Mouse (Mus musculus) CH12.LX (cell line): Measurements from ENCODE around the gene Lrrc4. TPM values are rescaled to one million over a fixed set of nuclear protein-coding genes. Genes with fewer than 3 reads are reported as not detected.

ENCODE experiments used
- DNase-seq: peaks from one replicate; pipeline ENCODE4 v3.0.0-alpha.2; 2013; ENCODE audit errors: extremely low read depth
- H3K27ac ChIP-seq: 2 replicates; pipeline ENCODE4 v1.5.1; 2012; ENCODE audit warnings: low read depth, mild to moderate bottlenecking, control low read depth, moderate library complexity; ENCODE audit not compliant: insufficient read depth
- H3K27me3 ChIP-seq: replicated peaks from 2 replicates; pipeline ENCODE3; 2012; ENCODE audit warnings: inconsistent platforms
- H3K36me3 ChIP-seq, 2 experiments: replicated peaks in 1 of 2; 2 replicates each; pipeline versions ENCODE3 to v1.6.1; 2012; ENCODE audit warnings: inconsistent platforms in 1 of 2, low read length in 1 of 2, mild to moderate bottlenecking in 1 of 2, mixed read lengths in 1 of 2, moderate library complexity in 1 of 2; ENCODE audit not compliant: control insufficient read depth in 1 of 2, insufficient read depth in 1 of 2
- H3K4me1 ChIP-seq, 2 experiments: 2 replicates each; pipeline ENCODE4 v1.6.1; 2012; ENCODE audit warnings: inconsistent platforms in 1 of 2, moderate library complexity in 1 of 2; ENCODE audit not compliant: insufficient read depth in 2 of 2, control insufficient read depth in 1 of 2
- H3K4me2 ChIP-seq: 2 replicates; pipeline ENCODE4 v1.6.1; 2012; ENCODE audit warnings: low read depth, mild to moderate bottlenecking, control low read depth; ENCODE audit not compliant: poor library complexity, insufficient read depth, severe bottlenecking
- H3K4me3 ChIP-seq, 3 experiments: fragments of 150-350 bp in 1 of 3; sonication (generic) in 1 of 3; replicated peaks in 1 of 3; 2 replicates each; pipeline versions ENCODE3 to v1.5.1; 2011 to 2012; ENCODE audit warnings: low read depth in 2 of 3, low read length in 2 of 3, mild to moderate bottlenecking in 2 of 3, moderate library complexity in 2 of 3, control low read depth in 1 of 3, improper control_type of control experiment in 1 of 3, inconsistent platforms in 1 of 3, mixed read lengths in 1 of 3; ENCODE audit not compliant: poor library complexity in 1 of 3
- H3K79me2 ChIP-seq: replicated peaks from 2 replicates; pipeline ENCODE4 v1.6.1; 2012; ENCODE audit warnings: mild to moderate bottlenecking, moderate library complexity; ENCODE audit not compliant: control insufficient read depth, poor library complexity, insufficient read depth, severe bottlenecking; ENCODE audit errors: extremely low read depth
- H3K9ac ChIP-seq: 2 replicates; pipeline ENCODE4 v1.6.1; 2012; ENCODE audit warnings: low read depth, mild to moderate bottlenecking, control low read depth, moderate library complexity; ENCODE audit not compliant: insufficient read depth
- H3K9me3 ChIP-seq: replicated peaks from 2 replicates; pipeline ENCODE3; 2012; ENCODE audit warnings: low read length, inconsistent platforms, mixed read lengths
- CHD1 ChIP-seq: IDR thresholded peaks from 2 replicates; pipeline ENCODE4 v1.6.1; 2012; ENCODE audit warnings: low read depth, low read length, improper control_type of control experiment, inconsistent platforms
- E2F4 ChIP-seq: IDR thresholded peaks from 2 replicates; pipeline ENCODE4 v1.6.1; 2011; ENCODE audit warnings: low read depth, low read length, improper control_type of control experiment; ENCODE audit not compliant: insufficient replicate concordance
- ELF1 ChIP-seq: IDR thresholded peaks from 2 replicates; pipeline ENCODE4 v1.6.1; 2014; ENCODE audit warnings: low read depth, mild to moderate bottlenecking, inconsistent platforms, low read length, improper control_type of control experiment
- ETS1 ChIP-seq: conservative IDR thresholded peaks from 2 replicates; pipeline ENCODE4 v1.6.1; 2012; ENCODE audit warnings: low read depth, mild to moderate bottlenecking, inconsistent platforms, low read length, improper control_type of control experiment, moderate library complexity
- HCFC1 ChIP-seq: IDR thresholded peaks from 2 replicates; pipeline ENCODE4 v1.6.1; 2012; ENCODE audit warnings: low read depth, mild to moderate bottlenecking, inconsistent platforms, low read length, improper control_type of control experiment
- IRF4 ChIP-seq: IDR thresholded peaks from 2 replicates; pipeline ENCODE4 v1.6.1; 2014; ENCODE audit warnings: low read depth, mild to moderate bottlenecking, inconsistent platforms, low read length, improper control_type of control experiment
- KAT2A ChIP-seq: IDR thresholded peaks from 2 replicates; pipeline ENCODE4 v1.6.1; 2012; ENCODE audit warnings: low read length, improper control_type of control experiment, inconsistent platforms; ENCODE audit not compliant: insufficient replicate concordance
- MAZ ChIP-seq: IDR thresholded peaks from 2 replicates; pipeline ENCODE4 v1.6.1; 2012; ENCODE audit warnings: low read depth, mild to moderate bottlenecking, inconsistent platforms, low read length, improper control_type of control experiment, moderate library complexity
- MEF2A ChIP-seq: IDR thresholded peaks from 2 replicates; pipeline ENCODE4 v1.6.1; 2014; ENCODE audit warnings: low read depth, mild to moderate bottlenecking, inconsistent platforms, low read length, improper control_type of control experiment, borderline replicate concordance
- MXI1 ChIP-seq: IDR thresholded peaks from 2 replicates; pipeline ENCODE4 v1.6.1; 2011; ENCODE audit warnings: mild to moderate bottlenecking, low read depth, low read length, improper control_type of control experiment
- MYC ChIP-seq: IDR thresholded peaks from 2 replicates; pipeline ENCODE4 v1.6.1; 2011; ENCODE audit warnings: low read depth, mild to moderate bottlenecking, improper control_type of control experiment, low read length
- NELFE ChIP-seq: IDR thresholded peaks from 2 replicates; pipeline ENCODE4 v1.6.1; 2011; ENCODE audit warnings: low read depth, low read length, improper control_type of control experiment
- NRF1 ChIP-seq: IDR thresholded peaks from 2 replicates; pipeline ENCODE4 v1.6.1; 2014; ENCODE audit warnings: low read depth, mild to moderate bottlenecking, inconsistent platforms, low read length, improper control_type of control experiment, moderate library complexity
- PAX5 ChIP-seq: IDR thresholded peaks from 2 replicates; pipeline ENCODE4 v1.6.1; 2012; ENCODE audit warnings: low read length, inconsistent platforms, mixed read lengths
- RCOR1 ChIP-seq: conservative IDR thresholded peaks from 2 replicates; pipeline ENCODE4 v1.6.1; 2012; ENCODE audit warnings: low read depth, mild to moderate bottlenecking, inconsistent platforms, low read length, improper control_type of control experiment
- SMC3 ChIP-seq: IDR thresholded peaks from 2 replicates; pipeline ENCODE4 v1.6.1; 2011; ENCODE audit warnings: low read depth, low read length, improper control_type of control experiment
- UBTF ChIP-seq: IDR thresholded peaks from 2 replicates; pipeline ENCODE4 v1.6.1; 2012; ENCODE audit warnings: low read depth, mild to moderate bottlenecking, inconsistent platforms, low read length, improper control_type of control experiment, moderate library complexity
- USF1 ChIP-seq: IDR thresholded peaks from 2 replicates; pipeline ENCODE4 v1.6.1; 2014; ENCODE audit warnings: low read depth, mild to moderate bottlenecking, inconsistent platforms, low read length, improper control_type of control experiment
- ZKSCAN1 ChIP-seq: IDR thresholded peaks from 2 replicates; pipeline ENCODE4 v1.6.1; 2012; ENCODE audit warnings: low read depth, inconsistent platforms, low read length, improper control_type of control experiment, borderline replicate concordance
- ZNF384 ChIP-seq: IDR thresholded peaks from 2 replicates; pipeline ENCODE4 v1.6.1; 2012; ENCODE audit warnings: low read depth, low read length, improper control_type of control experiment, inconsistent platforms
- dilution Hi-C: fragments of 300-500 bp; cut with MboI; formaldehyde crosslinking; loops from 2 replicates; pipeline ENCODE4 v1.14.3; 2020; ENCODE audit warnings: low sequenced_read_pairs; ENCODE audit not compliant: extremely low pct_unique_long_range_greater_than_20kb, extremely low pct_ligation_motif_present
- in situ Hi-C: fragments of 300-500 bp; cut with MboI; formaldehyde crosslinking; loops from 3 replicates; pipeline ENCODE4 v1.14.3; 2019; ENCODE audit warnings: low sequenced_read_pairs, low pct_ligation_motif_present, low pct_unique_long_range_greater_than_20kb, mixed read lengths
- polyA plus RNA-seq: library from polyadenylated mRNA; unstranded; fragments of >175 nt; gene quantifications from 2 replicates; pipeline ENCODE4 v1.2.1, GENCODE M21; 2012; ENCODE audit warnings: low read depth; ENCODE audit not compliant: insufficient read length
- total RNA-seq, 2 experiments: library from RNA; depleted of rRNA; stranded (reverse); fragments of 300-350 nt in 1 of 2; fragments of >200 nt in 1 of 2; gene quantifications; 2 replicates each; pipeline ENCODE4 v1.2.3; 2012 to 2014

Lrrc4 gene
- total and polyA plus RNA-seq, 3 experiments, result 0.09 to 0.55 TPM; not detected in 1

DNA sequence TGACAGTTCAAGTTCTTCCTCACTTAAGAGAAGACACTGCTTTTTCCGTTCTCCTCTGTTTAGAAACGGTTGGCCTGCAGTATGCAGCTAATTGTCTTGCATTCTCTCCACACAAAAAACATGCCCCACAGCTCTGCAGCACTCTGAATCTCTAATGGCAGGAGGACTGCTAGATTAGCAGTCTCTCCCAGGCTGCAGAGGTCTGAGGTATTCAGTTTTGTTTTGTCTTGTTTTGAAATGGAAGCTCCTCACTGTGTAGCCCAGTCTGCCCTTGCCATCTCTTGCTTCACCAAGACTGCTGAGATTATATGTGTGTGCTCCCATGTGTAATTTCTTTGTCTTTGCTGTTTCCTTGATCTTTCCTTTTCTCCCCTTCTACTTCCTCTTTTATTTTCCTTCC, 101.9 kb downstream of the Lrrc4 start:
- Histone ChIP-seq H3K9me3 (no peaks in the 10 kb centered on the region), H3K79me2 (no peaks in the 10 kb centered on the region), H3K4me3 (no peak overlapping the region), H3K4me1 (peaks cover 0 to 12% of the 10 kb centered on the region in 2 experiments; a peak in 1 of 4 replicates), H3K4me2 (no peak overlapping the region), H3K9ac (no peak overlapping the region), H3K27ac (no peak overlapping the region), H3K36me3 (peaks cover 18 to 76% of the 10 kb centered on the region in 2 experiments), H3K27me3 (no peaks in the 10 kb centered on the region)
- no peak for DNase-seq
- dilution Hi-C loops (no loop called here), in situ Hi-C loops (no loop called here)
- TF ChIP-seq HCFC1 (no peak), ZKSCAN1 (no peak), MEF2A (no peak), KAT2A (no peak), MYC (no peak), ELF1 (no peak), PAX5 (no peak), IRF4 (no peak), SMC3 (no peak), USF1 (no peak), NRF1 (no peak), RCOR1 (no peak), ETS1 (no peak), NELFE (no peak), E2F4 (no peak), UBTF (no peak), MAZ (no peak), CHD1 (no peak)

DNA sequence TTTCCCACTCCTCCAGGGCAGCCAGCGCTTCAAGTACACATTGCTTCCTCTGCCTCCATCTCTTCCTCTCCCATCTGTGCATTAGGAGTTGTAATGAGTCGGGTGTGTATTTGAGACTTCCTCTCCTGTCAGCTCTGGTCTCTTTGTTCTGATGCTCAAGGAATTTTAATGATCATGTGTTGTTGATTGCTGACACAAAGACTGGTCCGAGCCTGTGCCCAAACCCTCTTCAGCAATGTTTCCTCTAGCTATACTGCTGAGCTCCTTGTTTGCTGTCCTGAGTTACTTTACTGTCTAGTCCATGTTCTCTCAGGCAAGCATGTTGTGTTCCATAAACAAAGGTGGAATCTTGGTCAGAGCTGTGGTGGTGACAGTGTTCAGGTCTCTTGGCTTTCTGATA, 102.3 kb downstream of the Lrrc4 start:
- H3K4me3 ChIP-seq, result no peak overlapping the region
- DNase-seq, result no peak
- H3K27me3 ChIP-seq, result no peaks in the 10 kb centered on the region
- H3K4me2 ChIP-seq, result no peak overlapping the region
- H3K36me3 ChIP-seq, result peaks cover 20 to 77% of the 10 kb centered on the region in 2 experiments
- no peak overlapping the region for H3K27ac ChIP-seq
- TF ChIP-seq ZNF384, result no peak
- no peak for TF ChIP-seq ZKSCAN1
- TF ChIP-seq RCOR1, result no peak
- TF ChIP-seq MXI1, result no peak
- TF ChIP-seq ETS1, result no peak
- dilution Hi-C loops, result no loop called here
- H3K79me2 ChIP-seq, result no peaks in the 10 kb centered on the region
- no peaks in the 10 kb centered on the region for H3K9me3 ChIP-seq
- no peak overlapping the region for H3K9ac ChIP-seq
- H3K4me1 ChIP-seq, result peaks cover 0 to 12% of the 10 kb centered on the region in 2 experiments; a peak in 1 of 4 replicates
- in situ Hi-C loops, result no loop called here
